Mouse (Mus musculus): ENCODE results near the gene Eri3. TPM values are rescaled to one million over a fixed set of nuclear protein-coding genes. Genes with fewer than 3 reads are reported as not detected.

The Eri3 gene
- total RNA-seq, 2 experiments from 2014 or later, result 97.4 to 101 TPM

- H3K4me3 ChIP-seq, result no peak overlapping the region
- peak; percentile 32; the same call in 1 of the 2 replicates for TF ChIP-seq CTCF (IDR thresholded peaks at IDR 0.05)
- no peak for DNase-seq
- intact Hi-C loops (cut with DNase I), result no loop called here
- H3K27ac ChIP-seq, result no peak overlapping the region
These were observed 37.3 kb downstream of the Eri3 start for GRCm38 (mm10) chr4:117587447-117587846.

GRCm38 (mm10) chr4:117589081-117589660 lies 39.0 kb downstream of the Eri3 start:
- Histone ChIP-seq H3K4me3 (no peak overlapping the region), H3K27ac (no peak overlapping the region)
- TF ChIP-seq CTCF (IDR thresholded peaks at IDR 0.05), result no peak
- DNase-seq, result no peak
- intact Hi-C loops (cut with DNase I), result no loop called here

DNA sequence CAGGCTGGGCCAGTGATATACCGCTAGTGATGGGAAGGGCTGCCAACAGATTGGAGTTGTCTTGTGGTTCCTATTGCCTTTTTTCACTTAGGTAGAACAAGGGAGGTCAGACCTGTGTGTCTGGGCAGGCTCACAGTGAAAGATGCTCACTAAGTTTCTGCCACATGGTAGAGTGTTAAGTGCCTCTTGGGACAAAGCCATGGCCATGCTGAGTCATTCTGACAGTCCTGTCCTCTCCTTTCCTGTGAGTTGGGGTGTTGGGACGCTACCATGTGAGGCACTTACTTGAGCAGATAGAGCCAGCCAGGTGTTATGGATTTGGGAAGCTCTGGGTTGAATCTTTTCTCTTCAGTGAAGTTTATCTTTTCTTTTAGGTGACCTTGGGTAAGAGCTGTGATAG lies 40.6 kb downstream of the Eri3 start:
- DNase-seq, result peak; percentile 80
- Histone ChIP-seq H3K4me3 (peak overlapping the region; percentile 13; the same call in 1 of the 2 replicates), H3K27ac (peak overlapping the region; percentile 81)
- intact Hi-C loops (cut with DNase I), result no loop called here
- no peak for TF ChIP-seq CTCF (IDR thresholded peaks at IDR 0.05)

DNA sequence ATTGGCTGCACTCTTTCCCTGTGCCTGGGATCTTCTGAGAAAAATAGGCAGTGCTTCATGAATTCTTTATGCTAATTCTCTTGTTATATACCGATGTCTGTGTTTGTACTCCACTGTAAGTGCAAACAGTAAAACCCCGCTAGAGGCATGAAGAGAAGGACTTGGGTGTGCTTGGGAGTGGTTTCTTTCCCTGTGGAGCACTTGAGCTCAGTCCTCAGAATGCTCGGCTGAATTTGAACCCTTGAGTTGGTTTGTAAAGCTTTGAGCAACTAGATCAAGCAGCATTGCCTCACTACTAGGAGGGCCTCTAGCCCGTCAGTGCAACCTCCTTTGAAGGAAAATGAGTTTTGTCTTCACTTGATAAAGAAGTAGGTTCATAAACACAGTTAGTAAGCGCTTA lies 42.0 kb downstream of the Eri3 start:
- no peak for TF ChIP-seq CTCF (IDR thresholded peaks at IDR 0.05)
- intact Hi-C loops (cut with DNase I), result no loop called here
- Histone ChIP-seq H3K27ac (no peak overlapping the region), H3K4me3 (no peak overlapping the region)
- DNase-seq, result no peak

GRCm38 (mm10) chr4:117595293-117595692 lies 45.1 kb downstream of the Eri3 start:
- H3K27ac ChIP-seq, result no peak overlapping the region
- intact Hi-C loops (cut with DNase I), result no loop called here
- no peak for TF ChIP-seq CTCF (IDR thresholded peaks at IDR 0.05)
- DNase-seq, result no peak
- H3K4me3 ChIP-seq, result no peak overlapping the region

DNA sequence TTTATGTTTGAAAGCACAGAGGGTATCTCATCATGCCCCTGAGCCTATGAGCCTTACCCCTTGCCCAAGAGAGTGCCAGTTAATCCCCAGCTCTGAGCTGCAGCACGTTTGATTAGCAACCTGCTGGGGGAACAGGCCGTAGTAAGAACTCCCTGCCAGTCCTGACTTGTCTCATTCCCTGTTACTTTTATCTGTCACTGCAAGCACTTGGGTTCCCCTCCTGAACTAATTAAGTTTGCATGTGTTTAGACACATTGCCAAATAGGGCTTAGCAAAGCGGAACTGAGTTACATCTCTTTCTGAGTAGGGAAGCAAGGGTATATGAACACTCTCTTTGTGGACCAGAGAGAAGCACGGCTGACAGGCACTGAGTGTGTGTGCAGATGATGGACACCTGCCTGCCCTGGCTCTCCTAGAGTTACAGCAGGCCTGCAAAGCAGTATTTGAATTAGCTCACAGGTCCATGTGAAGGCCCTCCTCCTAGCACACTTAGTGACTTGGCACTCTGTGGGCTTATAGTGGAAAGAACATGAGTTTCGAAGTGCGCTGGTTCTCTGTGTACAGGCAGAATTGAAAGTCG lies 49.9 kb downstream of the Eri3 start:
- no peak for TF ChIP-seq CTCF (IDR thresholded peaks at IDR 0.05)
- no peak overlapping the region for H3K4me3 ChIP-seq
- peak; percentile 62 for DNase-seq
- H3K27ac ChIP-seq, result peak overlapping the region; percentile 78
- intact Hi-C loops (cut with DNase I), result no loop called here

GRCm38 (mm10) chr4:117601338-117601776 lies 51.2 kb downstream of the Eri3 start:
- intact Hi-C loops (cut with DNase I), result no loop called here
- Histone ChIP-seq H3K27ac (peak overlapping the region; percentile 78), H3K4me3 (no peak overlapping the region)
- no peak for TF ChIP-seq CTCF (IDR thresholded peaks at IDR 0.05)
- DNase-seq, result peak; percentile 65

GRCm38 (mm10) chr4:117605099-117605953 lies 55.2 kb downstream of the Eri3 start:
- no peak for TF ChIP-seq CTCF (IDR thresholded peaks at IDR 0.05)
- DNase-seq, result peak; percentile 43
- intact Hi-C loops (cut with DNase I), result no loop called here
- H3K27ac ChIP-seq, result peak overlapping the region; percentile 40; the same call in 1 of the 2 replicates
- no peak overlapping the region for H3K4me3 ChIP-seq

GRCm38 (mm10) chr4:117605954-117606227 lies 55.7 kb downstream of the Eri3 start:
- no peak overlapping the region for H3K4me3 ChIP-seq
- H3K27ac ChIP-seq, result no peak overlapping the region
- intact Hi-C loops (cut with DNase I), result no loop called here
- no peak for DNase-seq
- no peak for TF ChIP-seq CTCF (IDR thresholded peaks at IDR 0.05)

DNA sequence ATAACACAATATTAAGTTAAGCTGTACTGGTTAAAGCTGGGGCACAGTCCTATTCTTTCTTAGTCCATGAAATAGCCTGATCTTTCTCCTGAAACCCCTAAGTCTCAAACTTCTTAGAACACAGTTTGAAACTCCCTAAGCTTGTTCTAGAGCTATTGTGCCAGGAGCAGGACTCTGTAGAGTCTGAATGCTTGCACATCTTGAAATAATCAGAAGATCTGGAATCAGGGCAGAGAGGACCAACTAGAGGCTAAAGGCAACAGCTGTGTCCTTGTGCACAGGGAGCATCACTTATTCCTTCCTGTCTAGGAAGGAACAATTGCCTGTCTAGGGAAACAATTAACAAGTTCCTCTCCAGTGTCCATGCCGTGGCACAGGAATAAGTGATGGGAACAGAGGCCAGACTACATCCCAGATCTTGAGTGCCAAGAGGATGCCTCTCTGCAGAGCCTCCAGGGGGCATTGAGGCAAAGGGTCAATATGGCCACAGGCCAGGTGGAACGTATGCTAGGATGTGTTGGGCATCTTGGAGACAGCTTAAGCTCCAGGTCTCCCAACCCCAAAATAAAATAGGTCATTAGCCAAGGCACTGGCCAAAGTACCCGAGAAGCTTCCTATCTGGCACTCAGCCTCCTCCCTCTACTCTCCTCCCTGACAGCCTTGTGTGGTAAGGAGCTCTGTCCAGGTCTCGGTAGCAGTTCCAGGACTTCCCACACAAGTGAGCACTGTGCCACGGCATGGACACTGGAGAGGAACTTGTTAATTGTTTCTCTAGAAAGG lies 56.9 kb downstream of the Eri3 start:
- DNase-seq, result peak; percentile 21
- intact Hi-C loops (cut with DNase I), result no loop called here
- peak overlapping the region; percentile 16; the same call in 1 of the 2 replicates for H3K27ac ChIP-seq
- no peak overlapping the region for H3K4me3 ChIP-seq
- TF ChIP-seq CTCF (IDR thresholded peaks at IDR 0.05), result no peak

DNA sequence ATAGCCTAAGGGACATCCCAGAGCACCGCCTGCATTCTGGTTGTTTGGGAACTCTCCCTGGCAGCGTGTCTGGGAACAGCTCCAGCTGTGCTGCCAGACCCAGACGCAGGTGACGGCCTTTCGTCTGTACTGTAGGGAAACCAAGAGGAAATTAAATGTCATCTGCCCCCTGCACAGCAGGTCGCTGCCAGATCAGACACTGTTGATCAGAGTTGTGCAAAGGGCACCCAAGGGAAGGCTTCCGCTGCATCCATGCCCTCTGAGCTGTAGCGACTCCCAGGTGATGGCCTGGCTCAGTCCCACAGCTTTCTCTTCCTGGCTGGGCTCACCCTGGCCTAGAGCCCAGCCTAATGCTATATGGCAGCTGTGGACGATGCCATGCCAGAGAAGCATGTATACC lies 58.1 kb downstream of the Eri3 start:
- peak; percentile 62 for DNase-seq
- intact Hi-C loops (cut with DNase I), result no loop called here
- Histone ChIP-seq H3K4me3 (no peak overlapping the region), H3K27ac (peak overlapping the region; percentile 67)
- no peak for TF ChIP-seq CTCF (IDR thresholded peaks at IDR 0.05)

GRCm38 (mm10) chr4:117609371-117610039 lies 59.3 kb downstream of the Eri3 start:
- peak overlapping the region; percentile 67 for H3K27ac ChIP-seq
- intact Hi-C loops (cut with DNase I), result no loop called here
- H3K4me3 ChIP-seq, result peak overlapping the region; percentile 29
- no peak for TF ChIP-seq CTCF (IDR thresholded peaks at IDR 0.05)
- peak; percentile 42 for DNase-seq
